Mouse (Mus musculus): ENCODE results near the gene Tigit. TPM values are rescaled to one million over a fixed set of nuclear protein-coding genes. Genes with fewer than 3 reads are reported as not detected.

The Tigit gene
- polyA plus RNA-seq, 1 experiment from 2014 or later, result not detected

- 91% methylated on average over 3 of the region's 3 CpGs for WGBS
- DNase-seq (no peak), ATAC-seq (ENCODE audit: low FRiP score, low TSS enrichment) (no peak)
- H3K9me3 ChIP-seq (ENCODE audit: control insufficient read depth, low read length), result no peaks in the 10 kb centered on the region
- H3K36me3 ChIP-seq (ENCODE audit: control insufficient read depth, insufficient read depth, low read length), result no peaks in the 10 kb centered on the region
- no peak overlapping the region for H3K27ac ChIP-seq (replicated peaks; ENCODE audit: low read depth, low read length)
- no peak overlapping the region for H3K4me3 ChIP-seq (replicated peaks; ENCODE audit: low read depth, low read length)
- H3K4me2 ChIP-seq (ENCODE audit: low read length), result no peak overlapping the region
- H3K27me3 ChIP-seq (ENCODE audit: control insufficient read depth, insufficient read depth, low read length), result no peaks in the 10 kb centered on the region
- H3K4me1 ChIP-seq (ENCODE audit: control insufficient read depth, insufficient read depth, low read length), result no peaks in the 10 kb centered on the region
- no peak overlapping the region for H3K9ac ChIP-seq (replicated peaks; ENCODE audit: low read length)
Observed at GRCm38 (mm10) chr16:43654269-43654668, 9.7 kb downstream of the Tigit start.

- Histone ChIP-seq H3K27me3 (ENCODE audit: control insufficient read depth, insufficient read depth, low read length) (no peaks in the 10 kb centered on the region), H3K9ac (replicated peaks; ENCODE audit: low read length) (no peak overlapping the region), H3K4me2 (ENCODE audit: low read length) (no peak overlapping the region), H3K27ac (replicated peaks; ENCODE audit: low read depth, low read length) (no peak overlapping the region), H3K9me3 (ENCODE audit: control insufficient read depth, low read length) (no peaks in the 10 kb centered on the region), H3K4me3 (replicated peaks; ENCODE audit: low read depth, low read length) (no peak overlapping the region), H3K4me1 (ENCODE audit: control insufficient read depth, insufficient read depth, low read length) (no peaks in the 10 kb centered on the region), H3K36me3 (ENCODE audit: control insufficient read depth, insufficient read depth, low read length) (no peaks in the 10 kb centered on the region)
- ATAC-seq (ENCODE audit: low FRiP score, low TSS enrichment) (no peak), DNase-seq (no peak)
- WGBS, result 85% methylated on average over 2 of the region's 2 CpGs
Observed at GRCm38 (mm10) chr16:43653288-43653687, 10.7 kb downstream of the Tigit start.

DNA sequence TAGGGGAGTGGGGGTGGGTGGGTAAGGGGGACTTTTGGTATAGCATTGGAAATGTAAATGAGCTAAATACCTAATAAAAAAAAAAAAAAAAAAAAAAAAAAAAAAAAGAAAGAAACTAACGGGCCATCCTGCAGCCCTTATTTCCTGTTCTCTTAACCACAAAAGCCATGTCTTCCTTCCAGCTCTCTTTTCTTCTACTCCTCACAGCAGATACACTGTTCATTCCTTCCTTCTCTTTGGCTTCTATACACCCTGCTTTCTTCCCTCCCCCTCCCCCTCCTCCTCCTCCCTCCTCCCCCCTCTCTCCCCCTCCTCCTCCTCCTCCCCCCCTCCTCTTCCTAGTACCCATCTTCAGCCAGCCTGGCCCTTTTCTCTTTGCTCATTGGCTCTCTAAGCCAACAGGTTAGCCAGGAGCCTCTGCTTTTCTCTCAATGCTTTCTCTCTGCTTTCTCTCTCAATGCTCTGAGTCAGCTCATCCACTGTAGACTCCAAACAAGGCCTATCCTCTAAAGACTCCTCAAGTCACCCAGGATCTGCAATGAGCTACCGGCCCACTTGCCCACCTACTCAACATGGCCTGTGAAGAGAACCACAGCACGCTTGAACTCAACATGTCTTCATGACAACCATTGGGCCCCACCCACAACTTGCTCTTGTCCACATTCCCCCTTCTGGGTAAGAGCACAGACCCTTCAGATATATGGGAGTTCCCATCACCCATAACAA lies 13.4 kb downstream of the Tigit start:
- Histone ChIP-seq H3K9ac (replicated peaks; ENCODE audit: low read length) (no peak overlapping the region), H3K36me3 (ENCODE audit: control insufficient read depth, insufficient read depth, low read length) (no peaks in the 10 kb centered on the region), H3K27ac (replicated peaks; ENCODE audit: low read depth, low read length) (no peak overlapping the region), H3K9me3 (ENCODE audit: control insufficient read depth, low read length) (no peaks in the 10 kb centered on the region), H3K4me2 (ENCODE audit: low read length) (no peak overlapping the region), H3K4me1 (ENCODE audit: control insufficient read depth, insufficient read depth, low read length) (no peaks in the 10 kb centered on the region), H3K27me3 (ENCODE audit: control insufficient read depth, insufficient read depth, low read length) (no peaks in the 10 kb centered on the region), H3K4me3 (replicated peaks; ENCODE audit: low read depth, low read length) (no peak overlapping the region)
- DNase-seq (no peak), ATAC-seq (ENCODE audit: low FRiP score, low TSS enrichment) (no peak)
- 98% methylated on average over 2 of the region's 3 CpGs for WGBS

- DNase-seq (no peak), ATAC-seq (ENCODE audit: low FRiP score, low TSS enrichment) (no peak)
- Histone ChIP-seq H3K27me3 (ENCODE audit: control insufficient read depth, insufficient read depth, low read length) (no peaks in the 10 kb centered on the region), H3K4me1 (ENCODE audit: control insufficient read depth, insufficient read depth, low read length) (no peaks in the 10 kb centered on the region), H3K9ac (replicated peaks; ENCODE audit: low read length) (no peak overlapping the region), H3K4me3 (replicated peaks; ENCODE audit: low read depth, low read length) (no peak overlapping the region), H3K27ac (replicated peaks; ENCODE audit: low read depth, low read length) (no peak overlapping the region), H3K9me3 (ENCODE audit: control insufficient read depth, low read length) (no peaks in the 10 kb centered on the region), H3K36me3 (ENCODE audit: control insufficient read depth, insufficient read depth, low read length) (peaks cover 5% of the 10 kb centered on the region; the same call in 1 of the 2 replicates), H3K4me2 (ENCODE audit: low read length) (no peak overlapping the region)
- 97% methylated on average over 1 of the region's 1 CpGs for WGBS
Observed at GRCm38 (mm10) chr16:43647641-43648040, 16.3 kb downstream of the Tigit start.

GRCm38 (mm10) chr16:43646943-43647342 lies 17.0 kb downstream of the Tigit start:
- no peak overlapping the region for H3K4me3 ChIP-seq (replicated peaks; ENCODE audit: low read depth, low read length)
- H3K27ac ChIP-seq (replicated peaks; ENCODE audit: low read depth, low read length), result no peak overlapping the region
- no peaks in the 10 kb centered on the region for H3K4me1 ChIP-seq (ENCODE audit: control insufficient read depth, insufficient read depth, low read length)
- H3K36me3 ChIP-seq (ENCODE audit: control insufficient read depth, insufficient read depth, low read length), result peaks cover 6% of the 10 kb centered on the region; the same call in 1 of the 2 replicates
- H3K4me2 ChIP-seq (ENCODE audit: low read length), result no peak overlapping the region
- WGBS, result 91% methylated on average over 3 of the region's 3 CpGs
- no peak for ATAC-seq (ENCODE audit: low FRiP score, low TSS enrichment)
- no peak overlapping the region for H3K9ac ChIP-seq (replicated peaks; ENCODE audit: low read length)
- no peak for DNase-seq
- no peaks in the 10 kb centered on the region for H3K9me3 ChIP-seq (ENCODE audit: control insufficient read depth, low read length)
- H3K27me3 ChIP-seq (ENCODE audit: control insufficient read depth, insufficient read depth, low read length), result no peaks in the 10 kb centered on the region

GRCm38 (mm10) chr16:43645879-43646278 lies 18.1 kb downstream of the Tigit start:
- Histone ChIP-seq H3K9me3 (ENCODE audit: control insufficient read depth, low read length) (no peaks in the 10 kb centered on the region), H3K4me1 (ENCODE audit: control insufficient read depth, insufficient read depth, low read length) (no peaks in the 10 kb centered on the region)
- 77% methylated on average over 4 of the region's 4 CpGs for WGBS

DNA sequence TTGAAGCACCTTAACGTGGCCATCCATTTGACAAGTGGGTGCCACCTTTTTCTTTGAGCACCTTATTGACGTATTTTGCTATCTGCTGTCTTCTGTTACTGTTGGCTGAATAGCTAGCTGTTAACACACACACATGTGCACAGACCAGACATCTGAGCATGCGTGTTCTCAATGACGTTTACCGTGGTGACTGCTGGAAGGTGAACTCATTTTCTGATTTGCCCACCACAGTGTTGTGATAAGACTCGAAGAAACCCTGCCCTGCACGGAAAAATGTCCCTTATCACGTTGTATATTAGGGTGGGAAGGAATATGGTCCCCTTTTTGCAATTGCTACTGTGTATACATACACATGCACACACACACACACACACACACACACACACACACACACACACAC lies 22.7 kb downstream of the Tigit start:
- 93% methylated on average over 8 of the region's 8 CpGs for WGBS
- H3K27me3 ChIP-seq (ENCODE audit: control insufficient read depth, insufficient read depth, low read length), result no peaks in the 10 kb centered on the region
- ATAC-seq (ENCODE audit: low FRiP score, low TSS enrichment) (no peak), DNase-seq (no peak)
- no peak overlapping the region for H3K27ac ChIP-seq (replicated peaks; ENCODE audit: low read depth, low read length)
- H3K36me3 ChIP-seq (ENCODE audit: control insufficient read depth, insufficient read depth, low read length), result peaks cover 20% of the 10 kb centered on the region; the same call in 1 of the 2 replicates
- no peak overlapping the region for H3K4me2 ChIP-seq (ENCODE audit: low read length)
- H3K9me3 ChIP-seq (ENCODE audit: control insufficient read depth, low read length), result no peaks in the 10 kb centered on the region
- no peak overlapping the region for H3K4me3 ChIP-seq (replicated peaks; ENCODE audit: low read depth, low read length)
- H3K9ac ChIP-seq (replicated peaks; ENCODE audit: low read length), result no peak overlapping the region
- H3K4me1 ChIP-seq (ENCODE audit: control insufficient read depth, insufficient read depth, low read length), result no peaks in the 10 kb centered on the region

More at GRCm38 (mm10) chr16:43645879-43646278, 18.1 kb downstream of the Tigit start:
- H3K27me3 ChIP-seq (ENCODE audit: control insufficient read depth, insufficient read depth, low read length), result no peaks in the 10 kb centered on the region
- no peak overlapping the region for H3K4me3 ChIP-seq (replicated peaks; ENCODE audit: low read depth, low read length)
- ATAC-seq (ENCODE audit: low FRiP score, low TSS enrichment) (no peak), DNase-seq (no peak)
- peaks cover 12% of the 10 kb centered on the region; the same call in 1 of the 2 replicates for H3K36me3 ChIP-seq (ENCODE audit: control insufficient read depth, insufficient read depth, low read length)
- H3K4me2 ChIP-seq (ENCODE audit: low read length), result no peak overlapping the region
- no peak overlapping the region for H3K27ac ChIP-seq (replicated peaks; ENCODE audit: low read depth, low read length)
- no peak overlapping the region for H3K9ac ChIP-seq (replicated peaks; ENCODE audit: low read length)

DNA sequence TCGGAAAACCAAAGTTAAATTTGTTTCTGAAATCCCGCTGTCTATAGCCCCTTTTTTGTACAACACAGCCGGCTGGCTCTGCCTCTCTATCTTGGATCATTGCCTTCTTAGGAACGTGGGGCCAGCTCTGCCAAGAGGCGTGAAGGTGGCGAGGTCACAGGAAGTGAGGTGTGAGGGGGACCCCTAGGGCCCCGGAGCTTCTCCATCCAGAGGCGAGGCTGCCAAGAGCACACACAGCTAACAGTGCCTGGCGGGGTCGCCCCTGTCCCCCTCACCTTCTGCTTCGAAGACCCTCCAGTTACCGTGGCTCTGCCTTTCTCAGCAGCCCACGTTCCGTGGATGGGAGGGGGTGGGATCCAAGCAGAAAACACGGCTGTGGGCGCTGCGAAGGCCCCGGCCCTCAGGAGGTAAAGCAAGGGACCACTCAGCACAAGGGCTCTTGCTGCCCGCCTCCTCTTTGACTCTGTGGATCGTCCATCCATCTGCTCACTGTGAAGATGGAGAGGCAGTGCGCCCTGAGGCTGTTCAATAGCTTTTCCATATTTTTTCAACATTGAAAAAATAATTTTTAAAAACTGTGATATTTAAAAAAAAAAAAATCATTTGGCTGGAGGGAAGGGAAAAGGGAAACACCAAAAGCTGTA lies 25.4 kb downstream of the Tigit start:
- H3K27me3 ChIP-seq (ENCODE audit: control insufficient read depth, insufficient read depth, low read length), result no peaks in the 10 kb centered on the region
- H3K27ac ChIP-seq (replicated peaks; ENCODE audit: low read depth, low read length), result no peak overlapping the region
- WGBS, result 84% methylated on average over 21 of the region's 21 CpGs
- no peaks in the 10 kb centered on the region for H3K9me3 ChIP-seq (ENCODE audit: control insufficient read depth, low read length)
- H3K4me3 ChIP-seq (replicated peaks; ENCODE audit: low read depth, low read length), result no peak overlapping the region
- H3K4me1 ChIP-seq (ENCODE audit: control insufficient read depth, insufficient read depth, low read length), result no peaks in the 10 kb centered on the region
- H3K4me2 ChIP-seq (ENCODE audit: low read length), result no peak overlapping the region
- DNase-seq (no peak), ATAC-seq (ENCODE audit: low FRiP score, low TSS enrichment) (no peak)
- H3K36me3 ChIP-seq (ENCODE audit: control insufficient read depth, insufficient read depth, low read length), result peaks cover 27% of the 10 kb centered on the region; the same call in 1 of the 2 replicates
- H3K9ac ChIP-seq (replicated peaks; ENCODE audit: low read length), result no peak overlapping the region

- WGBS, result 96% methylated on average over 8 of the region's 8 CpGs
- no peak for DNase-seq
- no peaks in the 10 kb centered on the region for H3K4me1 ChIP-seq (ENCODE audit: control insufficient read depth, insufficient read depth, low read length)
- no peaks in the 10 kb centered on the region for H3K9me3 ChIP-seq (ENCODE audit: control insufficient read depth, low read length)
- ATAC-seq (ENCODE audit: low FRiP score, low TSS enrichment), result no peak
- H3K9ac ChIP-seq (replicated peaks; ENCODE audit: low read length), result no peak overlapping the region
- H3K4me2 ChIP-seq (ENCODE audit: low read length), result no peak overlapping the region
- no peak overlapping the region for H3K27ac ChIP-seq (replicated peaks; ENCODE audit: low read depth, low read length)
- H3K36me3 ChIP-seq (ENCODE audit: control insufficient read depth, insufficient read depth, low read length), result peaks cover 22% of the 10 kb centered on the region; the same call in 1 of the 2 replicates
- no peak overlapping the region for H3K4me3 ChIP-seq (replicated peaks; ENCODE audit: low read depth, low read length)
- H3K27me3 ChIP-seq (ENCODE audit: control insufficient read depth, insufficient read depth, low read length), result no peaks in the 10 kb centered on the region
Observed at GRCm38 (mm10) chr16:43637241-43637640, 26.7 kb downstream of the Tigit start.

Data from midbrain, embryonic 14.5 days (tissue).